Mouse (Mus musculus) gastrocnemius, postnatal 10 days (tissue): ENCODE measurements at regions not wholly inside any gene's neighbourhood (a gene's known extent, or its start where the extent isn't known, plus 50 kb on each side); places are given as distances from the start of the nearest gene placed in this dataset.
"Not testable (repeated sequence)": the region's sequence is repeated elsewhere in the genome, so short reads cannot be mapped to it uniquely, and the experiment has no call there.

Experiments used
- DNase-seq: peaks from one replicate; pipeline ENCODE4 v3.0.0; 2021; ENCODE audit warnings: mixed read lengths

DNA sequence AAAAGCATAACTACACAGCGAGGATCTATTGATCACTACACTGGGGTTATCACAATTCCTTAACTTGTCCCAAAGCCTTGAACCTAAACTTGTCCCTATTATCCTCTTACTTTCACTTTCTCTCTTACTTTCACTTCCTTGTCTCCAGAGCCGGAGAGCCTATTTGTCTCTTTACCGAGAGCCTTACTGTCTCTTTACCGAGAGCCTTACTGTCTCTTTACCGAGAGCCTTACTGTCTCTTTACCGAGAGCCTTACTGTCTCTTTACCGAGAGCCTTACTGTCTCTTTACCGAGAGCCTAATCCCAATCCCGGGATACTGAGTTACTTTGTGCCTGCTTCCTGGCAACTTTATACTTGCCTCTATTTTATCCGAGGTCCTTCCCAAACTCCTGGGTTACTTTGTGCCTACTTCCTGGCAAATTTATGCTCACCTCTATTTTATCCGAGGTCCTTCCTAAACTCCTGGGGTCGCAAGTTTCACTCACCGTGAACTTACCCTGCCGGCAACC, 335.3 kb upstream of the Ccng1 start:
- DNase-seq = not testable (repeated sequence)

DNA sequence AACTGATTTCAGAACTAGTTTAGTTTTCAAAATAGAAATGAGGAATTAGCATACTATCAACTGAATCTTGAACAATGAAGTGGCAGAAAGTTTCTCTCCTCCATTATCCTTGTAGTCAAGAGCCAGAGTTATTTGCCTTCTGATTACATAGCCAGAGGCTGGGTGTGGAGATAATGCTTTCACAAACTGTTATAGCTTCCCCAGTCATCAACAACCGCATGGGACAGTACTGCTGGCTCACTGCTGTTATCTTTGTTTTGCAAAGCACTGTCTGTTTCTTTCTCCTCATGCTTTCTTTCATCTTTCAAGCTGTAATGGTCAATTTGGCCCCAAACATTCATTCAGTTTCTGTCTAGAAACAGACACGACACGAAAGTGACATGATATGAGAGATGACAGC, 308.5 kb upstream of the Ccng1 start:
- DNase-seq = no peak

DNA sequence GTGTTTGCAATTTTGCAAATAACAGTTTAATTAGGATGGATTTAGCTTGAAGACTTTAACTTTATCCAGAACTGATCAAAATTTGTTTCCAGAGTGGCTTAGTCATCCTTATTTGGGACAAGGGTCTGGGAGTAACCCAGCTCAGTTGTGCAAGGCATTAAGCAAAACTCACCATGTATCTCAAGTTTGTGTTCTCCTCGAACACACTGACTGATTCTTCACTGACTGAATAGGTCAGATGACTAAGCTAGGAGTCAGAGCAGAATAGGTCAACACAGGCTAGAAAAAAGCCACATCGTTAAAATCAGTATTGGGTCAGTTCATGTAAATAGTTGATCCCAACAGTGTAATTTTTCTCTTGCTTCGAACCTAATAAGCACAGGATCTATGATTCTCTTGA, 302.7 kb upstream of the Ccng1 start:
- no peak for DNase-seq

DNA sequence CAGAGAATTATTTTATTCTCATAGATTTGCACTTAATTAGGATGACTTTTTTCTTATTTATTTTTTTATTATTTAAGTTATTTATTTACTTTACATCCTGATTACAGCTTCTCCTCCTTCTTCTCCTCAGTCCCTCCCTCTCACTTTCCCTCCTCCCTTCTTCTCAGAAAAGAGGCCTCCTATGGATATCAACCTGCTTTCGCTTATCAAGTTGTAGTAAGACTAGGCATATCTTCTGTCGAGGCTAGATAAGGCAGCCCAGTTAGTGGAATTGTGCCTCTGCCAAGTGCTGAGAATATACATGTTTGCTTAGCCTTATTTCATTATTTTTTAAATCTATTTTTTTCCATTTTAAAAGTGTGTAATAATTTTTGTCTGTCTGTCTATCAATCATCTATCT, 274.9 kb upstream of the Ccng1 start:
- DNase-seq = no peak

DNA sequence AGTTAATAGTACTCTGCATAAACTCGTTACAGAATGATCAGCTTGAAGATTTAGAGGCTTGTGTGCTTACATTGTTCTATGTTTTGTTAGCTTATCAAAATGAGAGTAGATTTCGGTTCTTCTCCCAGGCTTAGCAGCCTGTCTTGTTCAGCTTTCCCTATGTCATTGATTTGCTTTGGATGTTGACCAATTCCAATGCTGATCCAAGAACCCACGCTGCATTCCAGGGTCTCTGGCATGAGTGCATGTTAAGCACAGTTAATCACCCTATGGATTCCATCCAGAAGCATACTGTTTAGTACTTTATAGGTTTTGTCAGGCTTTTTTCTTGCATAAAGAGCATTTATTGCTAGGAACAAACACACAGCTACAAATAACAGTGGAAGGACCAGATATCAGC, 255.0 kb upstream of the Ccng1 start:
- DNase-seq = no peak

DNA sequence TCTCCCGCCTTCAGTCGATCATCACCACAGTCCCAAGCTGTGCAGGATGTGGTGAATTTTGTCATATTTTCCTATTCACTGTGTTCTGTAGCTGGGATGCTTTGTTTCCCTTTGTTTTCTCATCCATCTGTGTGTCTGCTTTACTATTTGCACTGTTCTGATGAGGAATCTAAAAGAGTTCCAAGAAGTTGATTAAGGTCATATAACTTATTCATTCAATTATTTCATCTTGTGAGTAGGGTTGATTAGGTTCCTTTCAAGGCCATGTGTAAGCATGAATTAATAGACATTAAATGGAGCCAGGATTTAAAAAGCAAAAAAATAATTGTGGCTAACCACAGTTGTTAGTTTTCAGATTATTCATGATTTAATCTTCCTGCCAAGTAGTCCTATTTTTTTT, 217.7 kb upstream of the Ccng1 start:
- no peak for DNase-seq

DNA sequence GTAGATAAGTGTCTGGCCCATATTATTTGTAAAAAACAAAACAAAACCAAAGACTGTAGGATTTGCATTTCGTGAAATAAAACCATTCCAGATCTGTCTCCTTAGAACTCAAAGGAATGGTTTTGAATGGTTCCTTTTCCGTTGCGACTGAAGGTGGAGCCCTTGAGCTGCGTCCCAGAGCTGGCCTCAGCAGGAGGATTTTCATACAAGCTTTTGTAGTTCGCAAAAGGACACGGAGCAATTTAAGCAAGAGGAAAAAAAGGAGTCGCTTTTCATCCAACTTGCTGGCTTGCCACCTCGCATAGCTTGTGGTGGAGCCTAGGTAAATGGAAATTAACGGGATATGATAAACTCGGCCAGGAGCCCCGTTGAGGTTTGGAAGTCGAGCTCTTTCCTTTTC, 172.1 kb upstream of the Ccng1 start:
- DNase-seq = peak; percentile 27

DNA sequence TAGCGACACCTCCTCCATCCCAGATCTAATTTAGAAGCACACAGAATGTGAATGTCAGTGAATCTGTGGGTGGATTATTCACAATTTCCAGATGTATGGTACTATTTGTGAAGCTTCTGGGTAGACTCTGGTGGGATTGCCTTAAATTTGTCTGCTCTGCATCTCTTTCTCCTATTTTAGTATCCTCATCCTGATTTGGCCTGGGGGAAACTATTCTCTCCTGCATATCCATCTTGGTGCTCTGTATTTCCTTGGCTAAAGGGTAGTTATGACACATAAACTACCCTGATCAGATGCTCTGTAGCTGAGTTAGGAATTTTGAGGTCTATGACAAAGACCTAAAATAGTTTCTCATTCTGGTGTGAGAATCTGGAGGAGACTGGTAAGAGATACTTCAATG, 136.4 kb upstream of the Ccng1 start:
- DNase-seq = no peak

DNA sequence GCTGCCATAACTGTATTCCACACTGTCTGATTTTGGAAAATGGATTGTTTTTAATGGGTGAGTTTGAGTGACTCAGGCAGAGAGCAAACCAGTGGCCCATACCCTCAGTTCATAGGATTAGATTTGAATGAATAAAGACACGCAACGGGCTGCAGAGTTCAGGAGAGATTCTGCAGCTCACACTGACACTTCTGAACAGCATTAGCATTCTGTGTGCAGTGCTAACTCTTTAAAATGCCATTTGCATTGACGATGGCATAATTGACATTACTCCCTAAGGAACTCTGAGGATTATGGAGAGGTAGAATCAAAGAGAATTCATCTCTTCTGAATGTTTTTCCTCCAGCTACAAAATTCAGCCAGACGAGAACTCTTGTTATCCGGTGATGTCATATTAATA, 129.4 kb upstream of the Ccng1 start:
- no peak for DNase-seq

DNA sequence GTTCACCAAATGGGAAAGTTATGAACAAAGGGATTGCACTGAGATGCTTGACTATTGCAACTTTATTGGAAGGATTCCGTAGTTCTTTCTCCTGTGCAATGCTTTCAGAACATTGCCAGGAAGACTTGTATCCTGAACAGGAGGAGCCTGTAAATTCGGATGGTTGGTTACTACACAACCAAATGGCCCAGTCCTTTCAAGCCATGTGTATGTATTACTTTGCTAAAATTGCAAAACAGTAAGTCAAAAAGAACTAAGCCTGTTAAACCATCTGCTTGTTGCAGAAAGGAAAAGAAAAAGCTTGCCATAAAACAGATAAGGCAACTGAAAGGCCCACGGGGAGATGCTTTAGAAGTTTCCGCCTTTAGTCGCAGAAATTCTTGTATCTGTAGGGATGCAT, 124.5 kb upstream of the Ccng1 start:
- no peak for DNase-seq

DNA sequence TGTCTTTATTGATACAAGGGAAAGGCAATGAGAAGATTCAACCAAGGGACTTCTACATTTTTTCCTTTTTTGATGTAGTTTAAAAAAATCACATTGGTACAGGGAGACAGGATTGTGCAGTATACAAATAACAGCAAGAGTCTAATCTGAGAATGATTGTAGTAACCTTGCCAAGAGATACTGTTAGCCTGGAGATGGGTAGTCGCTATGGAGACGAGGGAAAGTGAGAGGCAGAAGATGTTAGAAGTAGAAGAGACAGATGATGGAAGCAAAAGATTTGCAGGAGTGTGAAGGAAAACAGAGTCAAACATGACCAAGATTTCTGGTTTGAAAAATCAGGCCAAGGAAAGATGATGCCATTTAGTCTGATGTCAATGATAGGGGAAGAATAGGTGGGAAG, 117.9 kb upstream of the Ccng1 start:
- no peak for DNase-seq

DNA sequence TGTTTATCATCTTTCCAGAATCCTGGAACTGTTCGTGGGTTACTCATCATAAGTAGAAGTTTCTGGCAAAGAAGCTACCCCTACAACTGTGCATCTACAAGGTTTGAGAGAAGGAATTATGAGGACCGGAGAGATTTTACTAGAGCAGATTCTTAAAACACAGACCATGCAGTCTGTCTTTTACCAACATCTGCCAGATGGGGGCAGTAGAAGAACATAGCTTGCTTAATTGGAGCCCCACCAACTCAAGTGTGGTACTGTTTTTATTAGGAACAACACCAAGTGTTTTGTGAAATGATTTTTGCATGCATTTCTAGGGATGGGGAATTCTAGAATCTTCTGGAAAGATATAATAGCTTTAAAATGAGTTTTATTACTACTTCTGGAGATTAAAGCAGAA, 110.6 kb upstream of the Ccng1 start:
- DNase-seq = peak; percentile 18

DNA sequence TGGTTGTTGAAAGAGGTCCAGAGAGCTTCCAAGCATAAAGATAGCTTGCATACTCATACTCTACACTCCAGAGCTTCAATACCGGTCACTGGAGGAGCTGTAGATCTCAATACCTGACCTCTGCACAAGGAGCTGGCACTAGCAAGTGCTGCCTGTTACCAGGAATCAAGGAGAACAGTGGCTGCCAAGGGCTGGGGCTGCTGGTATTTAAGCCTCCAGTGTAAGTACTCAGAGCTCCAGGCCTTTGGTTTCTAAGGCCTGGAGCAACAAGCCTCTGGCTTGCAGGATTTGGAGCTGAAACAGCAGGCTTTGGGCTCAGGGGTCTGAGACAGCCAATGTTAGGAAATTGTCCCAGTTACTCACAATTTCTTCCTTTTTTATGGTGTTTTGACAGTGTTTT, 96.2 kb upstream of the Ccng1 start:
- DNase-seq = peak; percentile 7

DNA sequence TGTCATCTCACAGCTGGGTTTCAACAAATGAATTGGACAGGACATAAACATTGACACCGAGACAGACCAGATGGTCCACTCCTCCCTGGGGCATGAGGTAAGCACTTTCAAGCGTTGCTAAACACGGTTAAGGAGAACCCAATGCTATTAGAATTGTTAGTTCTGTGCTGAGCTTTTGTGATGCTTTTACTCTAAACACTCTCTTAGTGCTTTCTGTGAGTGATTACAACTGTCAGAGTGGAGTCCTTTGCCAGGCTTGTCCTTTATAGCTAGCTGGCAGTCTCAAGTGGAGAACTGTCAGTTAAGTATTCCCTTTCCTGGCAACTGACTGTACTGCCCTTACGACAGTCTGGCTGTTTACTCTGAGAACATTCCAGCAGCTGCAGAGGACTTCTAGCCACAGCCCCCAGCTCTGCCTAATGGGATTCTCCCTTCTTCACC, 95.6 kb upstream of the Ccng1 start:
- no peak for DNase-seq

DNA sequence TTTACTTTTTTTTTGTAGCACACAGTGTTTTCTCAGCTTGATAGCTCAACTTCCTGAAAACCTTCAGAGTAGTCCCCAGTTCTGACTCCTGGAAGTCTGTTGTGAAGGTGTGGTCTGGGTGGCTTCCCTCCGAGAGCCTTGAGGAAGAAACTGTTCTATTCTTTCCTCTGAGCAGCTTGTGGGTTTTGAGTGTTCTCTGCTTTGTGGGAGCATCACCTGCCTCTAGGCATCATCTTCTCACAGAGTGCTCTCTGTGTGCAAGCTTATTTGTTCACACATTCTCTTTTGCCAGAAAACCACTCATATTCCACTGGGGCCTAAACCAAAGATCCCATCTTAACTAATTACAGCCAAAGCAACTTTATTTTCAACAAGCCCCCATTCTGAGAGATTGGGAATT, 91.5 kb upstream of the Ccng1 start:
- DNase-seq = no peak

DNA sequence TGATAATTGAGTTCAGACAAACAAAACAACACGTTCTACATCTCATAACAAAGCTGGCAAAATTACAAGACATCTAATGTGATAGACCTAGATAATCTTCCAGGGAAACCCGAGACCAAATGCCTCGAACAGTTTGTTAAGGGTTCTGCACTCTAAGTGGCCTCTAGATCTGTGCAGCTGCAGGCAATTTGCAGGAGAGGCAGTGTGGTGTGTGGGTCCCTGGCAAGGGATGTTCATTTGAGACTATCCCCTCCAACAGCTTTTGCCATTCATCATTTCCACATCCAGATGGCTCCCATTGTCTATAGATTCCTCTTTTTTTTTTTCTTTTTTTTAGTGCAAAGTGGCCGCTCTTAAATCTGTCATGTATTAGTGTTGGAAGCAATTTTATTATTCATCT, 80.3 kb upstream of the Ccng1 start:
- DNase-seq = no peak
